Mouse (Mus musculus): Measurements from ENCODE around the gene Adamts16. TPM values are rescaled to one million over a fixed set of nuclear protein-coding genes. Genes with fewer than 3 reads are reported as not detected.

Gene Adamts16
- polyA plus RNA-seq, 1 experiment, result 0.13 TPM

GRCm38 (mm10) chr13:70778872-70779554, 62.6 kb downstream of the Adamts16 start:
- Histone ChIP-seq H3K27ac (ENCODE audit: control insufficient read depth, insufficient read depth, low read length) (no peak overlapping the region), H3K4me3 (ENCODE audit: control insufficient read depth, insufficient read depth, low read length) (no peak overlapping the region), H3K27me3 (ENCODE audit: control insufficient read depth, insufficient read depth, low read length) (no peaks in the 10 kb centered on the region), H3K36me3 (ENCODE audit: control insufficient read depth, insufficient read depth, low read length) (no peaks in the 10 kb centered on the region), H3K4me1 (replicated peaks; ENCODE audit: control insufficient read depth, insufficient read depth, low read length) (no peaks in the 10 kb centered on the region)
- TF ChIP-seq CTCF (IDR thresholded peaks at IDR 0.05; ENCODE audit: borderline replicate concordance, control insufficient read depth, extremely low read depth, insufficient read depth, low read length, poor library complexity) (no peak), POLR2A (IDR thresholded peaks at IDR 0.05; ENCODE audit: control insufficient read depth, extremely low read depth, insufficient read depth, low read length, poor library complexity) (no peak)
- 31% methylated on average over 9 of the region's 9 CpGs for WGBS
- no peak for DNase-seq

GRCm38 (mm10) chr13:70771100-70771499, 70.5 kb downstream of the Adamts16 start:
- H3K4me1 ChIP-seq (replicated peaks; ENCODE audit: control insufficient read depth, insufficient read depth, low read length), result no peaks in the 10 kb centered on the region
- no peak for DNase-seq
- 91% methylated on average over 6 of the region's 6 CpGs for WGBS

GRCm38 (mm10) chr13:70769156-70769555, 72.5 kb downstream of the Adamts16 start:
- Histone ChIP-seq H3K27ac (ENCODE audit: control insufficient read depth, insufficient read depth, low read length) (no peak overlapping the region), H3K4me1 (replicated peaks; ENCODE audit: control insufficient read depth, insufficient read depth, low read length) (no peaks in the 10 kb centered on the region), H3K27me3 (ENCODE audit: control insufficient read depth, insufficient read depth, low read length) (no peaks in the 10 kb centered on the region), H3K4me3 (ENCODE audit: control insufficient read depth, insufficient read depth, low read length) (no peak overlapping the region), H3K36me3 (ENCODE audit: control insufficient read depth, insufficient read depth, low read length) (no peaks in the 10 kb centered on the region)
- 88% methylated on average over 2 of the region's 2 CpGs for WGBS
- TF ChIP-seq CTCF (IDR thresholded peaks at IDR 0.05; ENCODE audit: borderline replicate concordance, control insufficient read depth, extremely low read depth, insufficient read depth, low read length, poor library complexity), result no peak
- no peak for TF ChIP-seq POLR2A (IDR thresholded peaks at IDR 0.05; ENCODE audit: control insufficient read depth, extremely low read depth, insufficient read depth, low read length, poor library complexity)
- no peak for DNase-seq

More at GRCm38 (mm10) chr13:70771100-70771499, 70.5 kb downstream of the Adamts16 start:
- no peak for TF ChIP-seq CTCF (IDR thresholded peaks at IDR 0.05; ENCODE audit: borderline replicate concordance, control insufficient read depth, extremely low read depth, insufficient read depth, low read length, poor library complexity)
- TF ChIP-seq POLR2A (IDR thresholded peaks at IDR 0.05; ENCODE audit: control insufficient read depth, extremely low read depth, insufficient read depth, low read length, poor library complexity), result no peak
- Histone ChIP-seq H3K27ac (ENCODE audit: control insufficient read depth, insufficient read depth, low read length) (no peak overlapping the region), H3K4me3 (ENCODE audit: control insufficient read depth, insufficient read depth, low read length) (no peak overlapping the region), H3K27me3 (ENCODE audit: control insufficient read depth, insufficient read depth, low read length) (no peaks in the 10 kb centered on the region), H3K36me3 (ENCODE audit: control insufficient read depth, insufficient read depth, low read length) (no peaks in the 10 kb centered on the region)

GRCm38 (mm10) chr13:70767462-70767861, 74.1 kb downstream of the Adamts16 start:
- Histone ChIP-seq H3K4me1 (replicated peaks; ENCODE audit: control insufficient read depth, insufficient read depth, low read length) (no peaks in the 10 kb centered on the region), H3K27ac (ENCODE audit: control insufficient read depth, insufficient read depth, low read length) (no peak overlapping the region), H3K36me3 (ENCODE audit: control insufficient read depth, insufficient read depth, low read length) (no peaks in the 10 kb centered on the region), H3K27me3 (ENCODE audit: control insufficient read depth, insufficient read depth, low read length) (no peaks in the 10 kb centered on the region), H3K4me3 (ENCODE audit: control insufficient read depth, insufficient read depth, low read length) (no peak overlapping the region)
- TF ChIP-seq POLR2A (IDR thresholded peaks at IDR 0.05; ENCODE audit: control insufficient read depth, extremely low read depth, insufficient read depth, low read length, poor library complexity) (no peak), CTCF (IDR thresholded peaks at IDR 0.05; ENCODE audit: borderline replicate concordance, control insufficient read depth, extremely low read depth, insufficient read depth, low read length, poor library complexity) (no peak)
- no peak for DNase-seq

GRCm38 (mm10) chr13:70764682-70765081, 76.9 kb downstream of the Adamts16 start:
- 87% methylated on average over 6 of the region's 6 CpGs for WGBS
- no peak for DNase-seq
- TF ChIP-seq POLR2A (IDR thresholded peaks at IDR 0.05; ENCODE audit: control insufficient read depth, extremely low read depth, insufficient read depth, low read length, poor library complexity) (no peak), CTCF (IDR thresholded peaks at IDR 0.05; ENCODE audit: borderline replicate concordance, control insufficient read depth, extremely low read depth, insufficient read depth, low read length, poor library complexity) (no peak)
- Histone ChIP-seq H3K27ac (ENCODE audit: control insufficient read depth, insufficient read depth, low read length) (no peak overlapping the region), H3K36me3 (ENCODE audit: control insufficient read depth, insufficient read depth, low read length) (no peaks in the 10 kb centered on the region), H3K4me3 (ENCODE audit: control insufficient read depth, insufficient read depth, low read length) (no peak overlapping the region), H3K4me1 (replicated peaks; ENCODE audit: control insufficient read depth, insufficient read depth, low read length) (no peaks in the 10 kb centered on the region), H3K27me3 (ENCODE audit: control insufficient read depth, insufficient read depth, low read length) (no peaks in the 10 kb centered on the region)

GRCm38 (mm10) chr13:70762586-70762985, 79.0 kb downstream of the Adamts16 start:
- TF ChIP-seq CTCF (IDR thresholded peaks at IDR 0.05; ENCODE audit: borderline replicate concordance, control insufficient read depth, extremely low read depth, insufficient read depth, low read length, poor library complexity), result no peak
- TF ChIP-seq POLR2A (IDR thresholded peaks at IDR 0.05; ENCODE audit: control insufficient read depth, extremely low read depth, insufficient read depth, low read length, poor library complexity), result no peak
- no peak overlapping the region for H3K27ac ChIP-seq (ENCODE audit: control insufficient read depth, insufficient read depth, low read length)
- H3K4me3 ChIP-seq (ENCODE audit: control insufficient read depth, insufficient read depth, low read length), result no peak overlapping the region
- H3K36me3 ChIP-seq (ENCODE audit: control insufficient read depth, insufficient read depth, low read length), result no peaks in the 10 kb centered on the region
- no peaks in the 10 kb centered on the region for H3K27me3 ChIP-seq (ENCODE audit: control insufficient read depth, insufficient read depth, low read length)
- H3K4me1 ChIP-seq (replicated peaks; ENCODE audit: control insufficient read depth, insufficient read depth, low read length), result no peaks in the 10 kb centered on the region
- no peak for DNase-seq
- WGBS, result 94% methylated on average over 2 of the region's 2 CpGs

All from thymus, adult 2 months (tissue).